Mouse (Mus musculus) spleen, adult 18-20 months (tissue): ENCODE data around the gene Ror2.
A peak's percentile ranks its signal among the peaks of the same experiment; 100 is the strongest.

Experiments
- DNase-seq, 2 experiments: peaks; one replicate each; pipeline ENCODE4 v3.0.0; 2022; ENCODE audit warnings: mixed read lengths in 2 of 2

The Ror2 gene

GRCm38 (mm10) chr13:53119586-53120426 lies 166.1 kb downstream of the Ror2 start:
- peak in 1 of 2 experiments; percentile 68 for DNase-seq

DNA sequence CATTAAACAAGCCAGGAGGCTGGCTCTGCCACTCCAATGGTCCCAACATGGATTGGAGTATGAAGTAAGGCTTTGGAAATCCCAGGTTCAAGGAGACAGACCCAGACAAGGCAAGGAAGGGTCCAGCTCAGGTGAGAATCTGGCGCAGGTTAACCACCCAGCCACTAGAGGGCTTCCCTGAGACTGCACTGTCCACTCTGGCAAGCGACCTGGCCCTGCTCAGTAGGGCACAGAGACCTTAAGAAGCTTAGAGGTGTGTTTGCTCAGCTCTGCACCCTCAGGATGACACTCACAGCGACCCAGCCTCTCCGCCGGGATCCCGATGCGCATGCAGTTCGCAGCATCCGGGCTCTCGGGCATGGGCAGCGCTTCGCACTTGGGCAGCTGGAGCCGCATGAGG lies 167.5 kb downstream of the Ror2 start:
- DNase-seq: no peak

GRCm38 (mm10) chr13:53117921-53118320 lies 168.0 kb downstream of the Ror2 start:
- no peak for DNase-seq

- DNase-seq: no peak
Measured at GRCm38 (mm10) chr13:53110249-53110578, 175.7 kb downstream of the Ror2 start.

DNA sequence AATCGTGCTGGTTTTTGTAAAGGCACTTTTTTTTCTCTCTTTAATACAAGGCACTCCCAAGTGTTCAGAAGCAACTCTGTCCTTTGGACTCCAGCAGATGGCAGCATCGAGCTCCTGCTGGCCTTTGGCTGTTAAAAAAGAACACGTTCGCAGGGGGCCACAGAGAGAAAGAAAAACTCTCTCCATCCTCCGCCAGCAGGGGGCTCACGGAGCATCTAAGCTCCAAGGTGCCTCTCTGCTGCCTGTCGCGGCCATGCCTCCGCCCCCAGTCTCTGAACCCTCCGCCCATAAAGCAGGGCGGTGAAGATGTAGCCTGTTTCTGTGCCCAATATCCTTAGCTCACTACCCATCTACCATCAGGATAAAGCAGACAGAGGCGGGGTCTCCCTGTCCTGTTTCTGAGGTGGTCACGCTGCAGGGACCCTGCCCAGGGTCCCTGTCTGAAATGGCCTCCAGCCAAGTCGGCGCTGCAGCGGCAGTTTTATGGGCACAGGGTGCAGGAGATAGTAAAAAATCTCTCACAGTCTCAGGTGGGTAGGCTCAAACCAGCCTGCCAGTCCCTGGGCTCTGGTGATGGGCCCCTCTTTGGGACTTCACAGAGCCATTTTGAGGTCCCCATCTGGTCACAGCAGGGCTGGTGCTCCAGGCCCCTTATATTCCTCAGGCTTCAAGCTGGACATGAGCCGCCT lies 176.2 kb downstream of the Ror2 start:
- DNase-seq: peak; percentile 63 to 82

- no peak for DNase-seq
Measured at GRCm38 (mm10) chr13:53106676-53107075, 179.2 kb downstream of the Ror2 start.

- DNase-seq: no peak
Measured at GRCm38 (mm10) chr13:53099771-53100682, 185.9 kb downstream of the Ror2 start.

- peak in 1 of 2 experiments; percentile 60 for DNase-seq
Measured at GRCm38 (mm10) chr13:53096615-53097014, 189.3 kb downstream of the Ror2 start.

DNA sequence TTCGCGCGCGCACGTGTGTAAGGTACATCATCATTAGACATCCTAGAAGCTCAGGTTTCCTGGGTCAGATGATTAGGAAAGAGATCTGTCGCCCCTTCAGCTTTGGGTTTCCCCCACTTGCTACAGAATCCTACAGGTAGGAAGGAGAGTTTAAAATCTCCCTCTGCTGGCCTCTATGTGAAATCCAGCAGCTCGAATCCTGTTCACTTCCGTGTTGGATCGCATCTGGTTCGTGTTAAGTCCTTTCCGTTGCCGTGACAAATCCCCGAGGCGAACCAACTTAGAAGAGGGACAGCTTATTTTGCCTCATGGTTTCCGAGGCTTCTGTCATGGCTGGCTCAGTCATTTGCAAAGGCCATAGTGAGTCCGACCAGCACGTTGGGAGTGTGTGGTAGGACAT lies 190.7 kb downstream of the Ror2 start:
- DNase-seq: no peak

DNA sequence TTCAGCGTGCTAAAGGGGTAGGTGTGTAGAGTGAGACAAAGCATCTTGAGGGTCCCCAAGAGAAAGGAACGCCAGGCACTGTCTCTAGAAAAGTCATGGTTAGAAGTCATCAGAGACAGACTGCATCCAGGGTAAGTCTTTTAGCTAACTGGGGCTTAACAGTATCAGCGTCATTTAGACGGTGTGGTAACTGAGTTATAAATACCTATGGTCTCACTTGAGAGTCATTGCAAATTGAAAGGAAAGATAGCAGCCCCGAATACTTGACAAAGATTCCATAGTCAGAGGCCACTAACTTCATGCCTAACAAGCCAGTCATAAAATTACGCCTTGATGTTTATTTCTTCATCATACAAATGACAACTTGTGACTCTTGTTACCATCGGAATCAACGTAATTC lies 191.3 kb downstream of the Ror2 start:
- DNase-seq: no peak

- DNase-seq: no peak
Measured at GRCm38 (mm10) chr13:53093407-53093806, 192.5 kb downstream of the Ror2 start.

- no peak for DNase-seq
Measured at GRCm38 (mm10) chr13:53086552-53087282, 199.2 kb downstream of the Ror2 start.

- DNase-seq: no peak
Measured at GRCm38 (mm10) chr13:53081846-53082245, 204.1 kb downstream of the Ror2 start.

DNA sequence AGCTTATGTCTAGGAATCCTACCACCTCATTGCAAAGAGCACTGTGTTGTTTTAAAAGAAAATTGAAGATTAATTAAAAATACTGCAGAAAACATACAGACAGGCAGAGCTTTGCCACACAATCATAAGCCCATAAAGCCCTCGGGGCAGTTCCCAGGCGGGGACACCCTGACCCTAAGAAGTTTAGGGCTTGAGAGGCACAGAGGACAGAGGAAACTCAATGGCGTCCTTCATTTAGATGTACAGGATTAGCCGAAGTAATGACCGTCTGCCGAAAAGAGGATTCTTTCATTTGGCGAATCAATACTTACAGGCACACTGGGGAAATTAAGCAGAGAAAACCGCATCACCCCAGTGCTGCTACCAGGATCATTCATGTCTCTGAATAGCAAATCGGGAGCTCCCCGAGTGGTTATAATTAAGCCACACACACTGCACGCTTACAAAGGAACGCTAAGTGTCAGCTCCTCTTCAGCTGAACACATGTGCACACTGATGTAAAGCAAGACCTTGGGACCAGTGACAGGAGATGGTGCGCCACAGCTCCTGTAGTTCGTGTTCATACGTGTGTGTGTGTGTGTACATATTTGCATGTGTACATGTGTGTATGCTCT lies 208.1 kb downstream of the Ror2 start:
- DNase-seq: no peak

DNA sequence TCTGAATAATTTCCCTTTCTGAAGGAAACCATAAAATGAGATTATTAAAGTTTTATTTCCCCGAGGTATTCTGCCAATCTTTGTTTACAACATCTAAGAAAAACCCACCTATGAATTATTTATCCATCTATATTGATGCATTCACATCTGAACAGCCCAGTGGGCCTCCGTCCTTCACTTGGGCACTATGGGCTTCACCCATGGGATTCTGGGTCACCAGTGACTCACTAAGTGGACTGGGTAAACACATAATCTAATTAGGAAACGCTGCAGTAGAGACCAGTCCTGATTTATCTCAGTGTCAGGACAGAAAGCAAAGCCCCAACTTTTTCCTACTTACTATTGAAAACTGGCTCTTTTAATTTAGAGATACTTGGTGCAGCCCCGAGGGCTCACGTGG lies 210.9 kb downstream of the Ror2 start:
- no peak for DNase-seq

- no peak for DNase-seq
Measured at GRCm38 (mm10) chr13:53069076-53069690, 216.7 kb downstream of the Ror2 start.

- DNase-seq: no peak
Measured at GRCm38 (mm10) chr13:53068461-53068860, 217.5 kb downstream of the Ror2 start.

DNA sequence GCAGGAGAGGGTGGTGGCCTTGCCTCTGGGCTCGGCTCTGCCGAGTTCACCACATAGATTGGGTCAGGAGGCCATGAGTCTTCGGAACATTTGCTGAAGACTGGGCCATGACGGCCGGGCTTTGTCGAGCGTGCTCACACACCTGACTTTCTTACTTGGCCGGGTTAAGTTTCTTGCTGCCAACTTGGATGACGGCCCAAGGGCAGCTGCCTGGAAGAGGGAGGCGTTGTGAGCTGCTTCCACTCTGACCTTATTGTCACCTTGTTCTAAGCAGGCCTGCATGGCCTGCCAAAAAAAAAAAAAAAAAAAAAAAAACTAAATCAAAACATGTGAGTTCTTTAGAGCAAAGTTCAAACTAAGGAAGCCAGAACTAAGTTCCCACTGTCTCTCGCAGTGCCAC lies 218.0 kb downstream of the Ror2 start:
- no peak for DNase-seq

DNA sequence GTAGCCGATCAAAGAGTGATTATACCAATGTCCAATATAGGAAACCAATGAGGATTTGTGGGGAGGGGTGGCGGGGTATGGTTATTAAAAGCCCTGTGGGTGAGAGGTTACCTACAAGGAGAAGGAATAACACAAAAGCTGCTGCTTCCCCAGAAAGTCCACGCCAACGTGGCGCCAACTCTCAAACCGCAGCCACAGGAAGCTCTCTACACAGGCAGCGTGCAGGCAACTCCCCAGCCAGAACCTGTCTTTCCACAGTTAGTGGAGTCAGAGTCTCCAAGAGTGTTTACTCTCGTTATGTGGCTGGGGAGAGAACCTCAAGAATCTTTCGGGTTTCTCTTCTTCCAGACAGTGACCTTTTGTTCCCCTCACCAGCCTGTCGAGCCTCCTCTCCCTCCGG lies 220.8 kb downstream of the Ror2 start:
- DNase-seq: no peak

DNA sequence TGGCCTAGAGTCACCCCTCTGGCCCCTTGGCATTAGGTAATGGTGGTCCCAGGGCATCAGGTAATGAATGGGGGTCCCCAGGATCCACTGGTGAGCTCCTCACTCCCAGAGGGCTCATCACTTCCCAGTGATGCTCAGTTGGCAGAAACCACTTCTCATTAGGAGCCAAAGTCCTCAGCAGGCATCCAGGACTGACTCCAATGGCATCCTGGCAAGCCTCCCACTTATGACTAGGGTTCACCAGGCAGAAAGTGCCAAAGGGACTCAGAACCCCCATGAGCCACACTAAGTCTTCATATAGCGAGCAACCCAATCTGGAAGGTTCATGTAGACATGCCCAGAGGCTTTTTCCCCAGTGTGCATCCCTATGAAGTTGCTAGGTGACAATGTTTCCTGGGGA lies 221.2 kb downstream of the Ror2 start:
- no peak for DNase-seq
